Mouse (Mus musculus): ENCODE results near the gene Vopp1.

The Vopp1 gene

DNA sequence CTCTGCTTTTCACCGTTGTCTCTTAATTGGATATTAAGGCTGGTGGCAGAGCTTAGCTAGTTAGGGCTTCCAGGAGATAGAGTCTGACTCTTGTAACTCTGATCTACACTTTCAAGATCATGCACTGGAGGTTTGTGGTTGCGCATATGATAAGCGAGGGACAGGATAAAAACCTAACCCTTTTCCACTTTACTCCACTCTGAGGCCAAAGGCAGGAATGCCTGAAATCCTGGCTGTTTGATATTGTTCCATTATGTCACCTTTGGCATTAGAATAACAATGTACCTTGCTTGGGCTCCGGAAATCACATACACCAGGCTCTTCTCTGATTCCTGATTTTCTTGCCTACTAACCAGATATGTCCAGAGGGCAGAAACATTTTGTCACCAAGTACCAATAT, 123.3 kb downstream of the Vopp1 start:
- DNase-seq, result no peak

DNA sequence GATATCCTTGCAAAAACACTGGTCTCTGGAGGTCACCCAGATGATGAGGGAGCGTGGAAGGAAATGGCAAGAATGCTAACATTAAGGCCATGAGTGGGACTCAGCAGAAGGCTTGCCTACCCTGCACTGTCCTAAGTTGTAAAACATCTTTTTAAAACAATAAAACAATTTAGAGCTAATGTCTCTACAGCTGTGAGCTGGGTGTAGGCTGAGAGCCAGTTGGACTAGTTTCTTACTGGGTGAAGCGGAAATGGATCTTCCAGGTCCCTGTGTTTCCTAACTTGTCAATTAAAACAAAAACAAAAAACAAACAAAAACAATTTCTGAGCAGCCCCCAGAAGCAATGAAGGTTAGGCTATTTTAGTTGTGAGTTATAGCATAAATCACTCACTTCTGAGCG, 131.8 kb downstream of the Vopp1 start:
- no peak for DNase-seq

DNA sequence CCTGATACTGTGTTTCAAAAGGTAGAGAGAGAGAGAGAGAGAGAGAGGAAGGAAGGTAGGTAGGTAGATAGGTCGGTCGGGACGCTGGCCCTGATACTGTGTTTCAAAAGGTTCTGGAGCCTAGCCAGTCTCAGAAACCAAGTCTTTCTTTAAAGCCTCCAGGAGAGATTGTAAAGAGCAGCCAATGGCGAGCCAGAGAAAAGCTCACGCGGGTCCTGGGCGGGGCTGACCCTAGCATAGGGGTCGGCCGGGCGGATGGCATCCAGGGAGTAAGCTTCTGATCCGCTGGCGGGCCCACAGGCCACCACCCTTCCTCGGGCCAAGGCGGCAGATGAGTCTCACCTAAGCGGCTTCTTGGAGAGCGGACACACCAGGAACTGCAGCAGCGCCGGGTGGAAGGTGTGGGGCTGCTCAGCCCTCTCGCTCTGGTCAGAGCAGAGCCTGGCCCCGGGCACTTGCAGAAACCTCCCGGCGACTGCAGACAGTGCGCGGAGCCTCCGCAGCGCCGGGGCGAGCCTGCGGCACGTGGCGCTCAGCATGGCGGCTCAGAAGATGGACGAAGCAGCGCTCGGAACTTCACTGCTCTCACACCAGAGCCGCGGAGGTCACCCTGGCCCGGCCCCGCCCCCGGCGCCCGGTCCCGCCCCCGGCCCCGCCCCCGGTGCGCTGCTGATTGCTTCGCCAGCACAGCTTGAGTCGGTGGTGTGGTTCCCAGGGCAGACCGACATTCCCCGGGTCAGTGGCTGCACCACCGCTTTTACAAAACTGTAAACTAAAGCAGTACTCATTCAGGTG, 133.3 kb downstream of the Vopp1 start, which contains the start of gene Pyurf:
Gene Pyurf (minus strand): TSS at position 612 of the 795 bp plus-strand sequence.
- DNase-seq, result peak; percentile 83

DNA sequence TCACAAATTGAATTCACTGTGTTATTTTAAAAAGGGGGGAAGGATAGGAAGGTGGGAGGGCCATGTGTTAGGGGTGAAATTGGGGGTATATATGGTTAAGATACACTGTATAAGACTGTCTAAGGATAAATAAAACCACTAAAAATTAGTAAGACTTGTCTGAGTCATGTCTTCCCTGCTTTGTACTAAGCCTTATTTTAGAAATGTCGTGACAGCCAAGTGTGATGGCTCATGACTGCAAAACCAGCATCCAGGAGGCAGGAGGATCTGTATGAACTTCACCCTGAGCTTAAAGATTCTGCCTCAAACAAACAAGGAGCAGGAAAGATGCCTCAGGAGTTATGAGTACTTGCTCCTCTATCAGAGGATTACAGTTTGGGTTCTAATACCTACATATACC, 140.8 kb downstream of the Vopp1 start:
- no peak for DNase-seq

Data from layer of hippocampus, adult 9-11 months (tissue).